ENCODE assay signal across 10 mouse cellular contexts in the genomic region with DNA sequence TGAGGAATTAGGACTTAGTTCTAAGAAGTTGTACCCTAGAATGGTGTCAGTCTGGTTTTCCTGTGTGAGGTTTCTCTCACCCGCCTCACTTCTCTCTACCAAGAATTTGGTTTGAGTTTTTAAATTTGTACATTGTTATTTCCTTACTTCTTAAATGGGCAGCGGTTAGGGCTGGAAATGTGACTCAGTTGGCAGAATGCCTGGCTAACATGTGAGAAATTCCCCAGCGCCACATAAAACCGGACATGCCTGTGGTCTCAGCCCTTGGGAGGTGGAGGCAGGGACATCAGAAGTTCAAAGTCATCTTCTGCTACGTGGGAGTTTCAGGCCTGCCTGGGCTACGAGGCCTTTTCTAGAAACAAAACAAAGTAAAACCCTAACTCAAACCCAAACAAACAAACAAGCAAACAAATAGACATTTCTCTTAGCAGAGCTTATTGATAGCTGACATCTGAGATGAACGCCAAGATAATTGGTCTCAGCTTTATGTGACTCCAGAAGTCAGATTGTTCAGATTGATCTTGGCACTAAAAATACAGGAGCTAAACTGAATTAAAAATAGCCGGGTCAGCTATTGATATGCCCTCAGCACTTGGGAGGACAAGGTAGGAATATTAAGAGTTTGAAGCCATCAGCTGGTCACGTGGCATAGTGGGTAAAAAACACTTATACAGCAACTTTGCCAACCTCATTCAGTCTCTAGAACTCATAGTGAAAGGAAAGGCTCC. TPM values are rescaled to one million over a fixed set of nuclear protein-coding genes. Genes with fewer than 3 reads are reported as not detected.
DNase-seq lines count a peak whose midpoint lies in the region; ATAC-seq lines count a peak whose summit lies in the region.
"Had no signal": no experiment of that assay in that cellular context is flagged by ENCODE, and none has a peak within 500 bp of the region (broad histone marks: within the 10 kb centered on the region; RNA-seq: fewer than 3 reads in every experiment).

No protein-coding gene starts in this region.

- no peak overlapping the region for H3K9ac ChIP-seq in forebrain, embryonic 15.5 days (replicated peaks)

- ATAC-seq in forebrain, embryonic 15.5 days (replicated peaks), result no peak

- H3K9me3 ChIP-seq in forebrain, embryonic 15.5 days, result no peaks in the 10 kb centered on the region

- H3K4me1 ChIP-seq in forebrain, embryonic 15.5 days, result peaks cover 9% of the 10 kb centered on the region

- H3K27ac ChIP-seq in forebrain, embryonic 15.5 days (replicated peaks), result no peak overlapping the region

- 91% methylated on average over 9 of the region's 9 CpGs for WGBS in forebrain, embryonic 15.5 days

- H3K36me3 ChIP-seq in forebrain, embryonic 15.5 days, result no peaks in the 10 kb centered on the region

- no peak overlapping the region for H3K4me3 ChIP-seq in forebrain, embryonic 15.5 days

- H3K27me3 ChIP-seq in forebrain, embryonic 15.5 days, result no peaks in the 10 kb centered on the region
- H3K27me3 ChIP-seq: CH12.LX had no signal

- intact Hi-C loops in heart, postnatal 10 days (cut with DNase I), result no loop called here

- H3K4me2 ChIP-seq in forebrain, embryonic 15.5 days (replicated peaks), result no peak overlapping the region

- peak; percentile 70 for DNase-seq in gastrocnemius, adult 18-20 months (ENCODE audit: low spot score)
- DNase-seq in gastrocnemius, postnatal 10 days, result no peak
- peak; percentile 41 for DNase-seq in T-cell, adult 2 months (ENCODE audit: low spot score)
- peak; percentile 64 to 66 for DNase-seq in heart, postnatal 10 days
- peak; percentile 53 for DNase-seq in lung, postnatal 25 days (ENCODE audit: low spot score)
- no peak for DNase-seq in cerebellum, adult 9-11 months
- DNase-seq in cerebellum, adult 11 months, result no peak
- DNase-seq: left cerebral cortex, postnatal 4 days had no signal

RNA-seq across cellular contexts. Expression of a gene that starts 18.8 kb away (rescaled TPM):
- total RNA-seq in gastrocnemius, adult 18-20 months (2021), result 10 to 100 TPM; 84.3 to 90.9 TPM
- 10 to 100 TPM; 85.6 to 90.6 TPM for total RNA-seq in gastrocnemius, postnatal 10 days (2021)
- total RNA-seq in heart, postnatal 10 days (2021), result 10 to 100 TPM; 95.8 to 97.3 TPM
- polyA plus RNA-seq in forebrain, embryonic 15.5 days (2015; fragmentation: Nextera tagmentation; extraction: Ambion mirVana), result 38.8 and 42.7 TPM in 2 replicates

Comparison
In these comparisons a context has a peak if more than half of its experiments do, and no peak if none do; other contexts are left out.
1. DNase-seq: peak in gastrocnemius, adult 18-20 months (single experiment), T-cell, adult 2 months (single experiment), heart, postnatal 10 days (2 of 2) and lung, postnatal 25 days (single experiment); none in gastrocnemius, postnatal 10 days (single experiment), cerebellum, adult 9-11 months (single experiment) and cerebellum, adult 11 months (single experiment).